Mouse (Mus musculus) liver, adult 2 months (tissue): ENCODE measurements at regions not wholly inside any gene's neighbourhood (a gene's known extent, or its start where the extent isn't known, plus 50 kb on each side); places are given as distances from the start of the nearest gene placed in this dataset.

ENCODE experiments used
- DNase-seq: peaks from one replicate; pipeline ENCODE4 v3.0.0-alpha.2; 2011; ENCODE audit warnings: low read depth, low spot score; ENCODE audit errors: extremely low read depth
- H3K27ac ChIP-seq: fragments of 200-500 bp; replicated peaks from 2 replicates; pipeline ENCODE4 v1.5.1; 2012; ENCODE audit warnings: low read depth, mild to moderate bottlenecking, control low read depth, inconsistent platforms, low read length; ENCODE audit not compliant: insufficient read depth
- H3K27me3 ChIP-seq: fragments of 200-500 bp; 2 replicates; pipeline ENCODE4 v1.6.1; 2012; ENCODE audit warnings: mild to moderate bottlenecking, moderate library complexity, low read length, inconsistent platforms; ENCODE audit not compliant: control insufficient read depth, insufficient read depth
- H3K36me3 ChIP-seq: fragments of 200-500 bp; 2 replicates; pipeline ENCODE4 v1.6.1; 2012; ENCODE audit warnings: low read length, inconsistent platforms; ENCODE audit not compliant: control insufficient read depth, insufficient read depth
- H3K4me1 ChIP-seq: fragments of 200-500 bp; 2 replicates; pipeline ENCODE4 v1.6.1; 2011; ENCODE audit warnings: low read length; ENCODE audit not compliant: control insufficient read depth, insufficient read depth
- H3K4me3 ChIP-seq: fragments of 200-500 bp; 2 replicates; pipeline ENCODE4 v1.5.1; 2011; ENCODE audit warnings: low read depth, mild to moderate bottlenecking, control low read depth, low read length, moderate library complexity; ENCODE audit not compliant: insufficient read depth
- H3K79me2 ChIP-seq: fragments of 200-500 bp; 2 replicates; pipeline ENCODE4 v1.6.1; 2012; ENCODE audit warnings: inconsistent platforms, mild to moderate bottlenecking, low read length, moderate library complexity; ENCODE audit not compliant: control insufficient read depth, insufficient read depth
- H3K9ac ChIP-seq: fragments of 200-500 bp; 2 replicates; pipeline ENCODE4 v1.6.1; 2012; ENCODE audit warnings: low read depth, mild to moderate bottlenecking, control low read depth, inconsistent platforms, low read length
- CTCF ChIP-seq: fragments of 200-500 bp; IDR thresholded peaks from 2 replicates; pipeline ENCODE4 v1.5.1; 2011; ENCODE audit warnings: low read depth, low read length, control low read depth
- POLR2A ChIP-seq: fragments of 200-500 bp; IDR thresholded peaks from 2 replicates; pipeline ENCODE4 v1.6.1; 2011; ENCODE audit warnings: low read length, control low read depth; ENCODE audit not compliant: insufficient read depth; ENCODE audit errors: extremely low read depth
- WGBS: fragments of 180-500 bp; shearing (Covaris S2); methylation state at CpG from one replicate; pipeline ENCODE4 v1.1.7; 2018; 5-methylcytosine and 5-hydroxymethylcytosine counted together

DNA sequence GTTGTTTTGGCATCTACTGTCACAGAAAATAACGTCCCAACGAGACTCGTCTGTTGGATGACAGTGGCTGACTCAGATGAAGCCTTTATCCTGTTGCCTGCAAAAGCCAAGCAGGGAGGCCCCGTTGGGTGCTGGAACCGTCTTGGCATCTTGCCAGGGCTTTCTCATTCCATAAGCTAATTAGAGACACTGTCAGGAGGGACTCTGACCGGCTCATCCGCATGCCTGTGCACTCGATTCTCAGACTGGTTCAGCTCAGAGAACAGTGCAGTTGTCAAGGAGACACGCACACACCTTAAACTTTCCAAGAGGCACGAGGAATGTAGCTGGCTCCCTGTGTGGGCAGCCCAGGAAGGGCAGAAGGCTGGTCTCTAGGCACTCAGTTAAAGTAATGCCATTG is 169.0 kb upstream of the Sulf2 start:
- Histone ChIP-seq H3K9ac (no peak overlapping the region), H3K27ac (no peak overlapping the region), H3K36me3 (no peaks in the 10 kb centered on the region), H3K4me3 (no peak overlapping the region), H3K27me3 (no peaks in the 10 kb centered on the region), H3K4me1 (no peaks in the 10 kb centered on the region), H3K79me2 (no peaks in the 10 kb centered on the region)
- 44% methylated on average over 10 of the region's 10 CpGs for WGBS
- DNase-seq = no peak
- TF ChIP-seq CTCF = no peak

DNA sequence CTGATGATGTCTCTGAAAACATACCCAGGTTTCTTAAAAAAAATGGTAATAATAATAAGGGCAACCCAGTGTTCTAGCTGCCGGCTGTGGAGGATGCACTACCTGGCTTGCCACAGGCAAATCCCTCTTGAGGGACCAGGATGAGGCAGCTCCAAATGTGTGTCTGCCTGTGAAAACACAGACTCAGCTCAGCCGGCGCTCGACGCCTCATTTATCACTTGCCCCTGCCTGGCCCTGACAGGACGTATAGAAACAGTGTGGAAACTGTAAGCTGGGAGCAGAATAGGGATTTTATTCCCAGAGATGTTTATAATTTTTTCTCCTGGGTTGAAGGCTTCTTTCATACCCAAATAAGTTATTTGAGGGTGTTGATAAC is 167.2 kb upstream of the Sulf2 start:
- TF ChIP-seq CTCF = no peak
- TF ChIP-seq POLR2A = no peak
- Histone ChIP-seq H3K79me2 (no peaks in the 10 kb centered on the region), H3K27ac (no peak overlapping the region), H3K27me3 (no peaks in the 10 kb centered on the region), H3K4me1 (no peaks in the 10 kb centered on the region), H3K4me3 (no peak overlapping the region), H3K36me3 (no peaks in the 10 kb centered on the region), H3K9ac (no peak overlapping the region)
- no peak for DNase-seq
- 92% methylated on average over 6 of the region's 6 CpGs for WGBS

DNA sequence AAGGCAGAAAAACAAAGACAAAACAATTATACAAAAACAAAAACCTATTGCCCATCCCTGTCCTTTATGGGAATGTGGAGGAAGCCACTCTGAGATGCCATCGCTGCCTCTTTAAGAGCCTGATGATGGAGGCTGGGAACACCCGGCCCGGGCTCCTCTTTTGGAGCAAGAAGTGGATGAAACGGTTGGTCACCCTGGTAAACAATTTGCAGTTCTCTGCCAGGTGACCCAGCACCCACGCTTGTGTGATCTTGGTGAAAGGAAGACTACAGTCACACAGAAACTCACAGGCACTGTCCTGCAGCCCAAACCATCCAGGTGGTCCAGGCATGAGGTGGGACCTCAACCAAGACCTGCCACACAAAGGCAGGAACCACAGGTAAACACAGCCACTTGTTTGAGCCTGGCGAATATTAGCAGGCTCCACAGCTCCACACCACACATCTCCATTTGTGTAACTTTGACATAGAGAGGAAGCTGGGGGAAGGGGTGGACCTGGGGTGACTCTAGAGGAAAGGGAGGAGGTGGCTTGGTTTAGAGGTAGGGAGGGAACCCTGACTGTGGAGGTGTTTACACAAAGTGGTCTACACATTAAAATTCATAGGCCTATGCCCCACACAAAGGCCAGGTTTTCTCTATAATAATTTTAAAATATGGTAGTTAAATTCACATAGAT is 166.7 kb upstream of the Sulf2 start:
- no peak for DNase-seq
- Histone ChIP-seq H3K27me3 (no peaks in the 10 kb centered on the region), H3K36me3 (no peaks in the 10 kb centered on the region), H3K9ac (no peak overlapping the region), H3K4me1 (no peaks in the 10 kb centered on the region), H3K27ac (no peak overlapping the region), H3K4me3 (no peak overlapping the region), H3K79me2 (no peaks in the 10 kb centered on the region)
- WGBS = 68% methylated on average over 6 of the region's 6 CpGs
- TF ChIP-seq CTCF (no peak), POLR2A (no peak)

DNA sequence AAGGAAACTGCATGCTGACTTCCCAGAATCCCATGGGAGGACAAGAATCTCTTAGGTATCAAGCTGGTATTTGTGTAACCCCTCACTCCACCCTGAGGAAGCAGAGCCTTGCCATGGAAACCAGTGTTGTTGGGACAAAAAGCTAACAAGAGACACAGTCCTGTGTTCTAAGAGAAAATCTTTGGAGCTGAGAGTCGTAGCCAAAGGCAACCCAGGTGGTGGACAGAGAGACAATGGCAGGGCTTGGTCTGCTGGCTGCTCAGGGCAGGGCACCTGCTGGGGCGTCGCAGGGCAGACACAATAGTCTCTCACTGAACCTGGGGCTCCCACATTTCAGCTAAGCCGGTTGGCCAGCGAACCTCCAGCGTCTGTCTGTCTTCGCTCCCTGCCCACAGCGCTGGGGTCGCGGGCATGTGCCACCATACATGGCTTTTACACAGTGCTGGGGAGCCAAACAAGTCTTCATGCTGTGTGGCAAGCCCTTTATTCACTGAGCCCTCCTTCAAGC is 161.0 kb upstream of the Sulf2 start:
- H3K27ac ChIP-seq = no peak overlapping the region
- H3K4me1 ChIP-seq = no peaks in the 10 kb centered on the region
- WGBS = 68% methylated on average over 10 of the region's 10 CpGs
- H3K79me2 ChIP-seq = no peaks in the 10 kb centered on the region
- TF ChIP-seq POLR2A (no peak), CTCF (no peak)
- no peaks in the 10 kb centered on the region for H3K36me3 ChIP-seq
- H3K4me3 ChIP-seq = no peak overlapping the region
- H3K27me3 ChIP-seq = no peaks in the 10 kb centered on the region
- DNase-seq = no peak
- no peak overlapping the region for H3K9ac ChIP-seq

DNA sequence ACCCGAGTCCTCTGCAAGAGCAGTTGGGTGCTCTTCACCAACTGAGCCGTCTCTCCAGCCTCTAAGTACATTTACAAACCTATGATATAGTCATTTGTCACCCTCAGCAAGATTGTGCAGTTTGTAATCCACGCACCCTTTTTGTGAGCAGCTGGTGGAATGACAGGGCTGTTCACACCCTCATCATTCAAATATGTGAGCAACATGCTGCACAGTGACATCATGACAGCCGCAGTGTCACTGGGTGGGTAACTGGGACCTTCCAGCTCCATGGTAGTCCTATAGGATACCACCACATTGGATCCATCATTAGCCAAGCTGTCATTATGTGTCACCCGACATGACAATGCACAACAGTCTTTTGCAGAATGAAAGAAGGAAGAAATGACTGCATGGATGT is 155.0 kb upstream of the Sulf2 start:
- H3K36me3 ChIP-seq = no peaks in the 10 kb centered on the region
- H3K4me1 ChIP-seq = no peaks in the 10 kb centered on the region
- H3K27me3 ChIP-seq = no peaks in the 10 kb centered on the region
- no peaks in the 10 kb centered on the region for H3K79me2 ChIP-seq
- H3K4me3 ChIP-seq = no peak overlapping the region
- WGBS = 88% methylated on average over 5 of the region's 5 CpGs
- H3K9ac ChIP-seq = no peak overlapping the region
- TF ChIP-seq POLR2A = no peak
- TF ChIP-seq CTCF = no peak
- no peak for DNase-seq
- H3K27ac ChIP-seq = no peak overlapping the region

DNA sequence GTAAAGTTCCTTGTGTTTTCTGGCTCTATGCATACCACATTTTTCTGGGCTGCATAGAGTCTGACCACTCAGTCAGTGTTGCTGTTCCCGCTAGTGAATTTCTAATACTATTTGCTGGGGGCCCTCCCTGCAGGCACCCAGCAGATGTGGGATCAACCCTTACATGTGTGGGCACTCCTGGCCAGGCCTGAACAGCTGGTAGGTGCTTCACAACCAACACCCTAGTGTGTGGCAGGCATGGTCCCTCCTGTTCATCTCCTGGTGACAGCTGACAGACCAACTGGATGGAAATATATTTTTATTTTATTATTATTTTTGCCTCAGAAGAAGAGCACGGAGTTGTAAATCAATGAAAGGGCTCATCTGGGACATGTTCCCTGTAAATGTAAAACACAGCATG is 154.4 kb upstream of the Sulf2 start:
- no peak for TF ChIP-seq POLR2A
- no peak for TF ChIP-seq CTCF

More for the DNA sequence above, 154.4 kb upstream of the Sulf2 start:
- H3K4me3 ChIP-seq = no peak overlapping the region
- no peak for DNase-seq
- H3K9ac ChIP-seq = no peak overlapping the region
- no peaks in the 10 kb centered on the region for H3K27me3 ChIP-seq
- H3K27ac ChIP-seq = no peak overlapping the region
- WGBS = 93% methylated on average over 2 of the region's 2 CpGs
- H3K79me2 ChIP-seq = no peaks in the 10 kb centered on the region
- H3K4me1 ChIP-seq = no peaks in the 10 kb centered on the region
- H3K36me3 ChIP-seq = no peaks in the 10 kb centered on the region
